15 mouse cellular contexts compared by ENCODE assay signal in genomic region chr17:87093061-87093460, GRCm38 (mm10).
"Had no signal": no experiment of that assay in that cellular context is flagged by ENCODE, and none has a peak within 500 bp of the region (broad histone marks: within the 10 kb centered on the region; RNA-seq: fewer than 3 reads in every experiment).

No protein-coding gene starts in this region.

- H3K9me3 ChIP-seq: limb, embryonic 15.5 days; liver, embryonic 12.5 days; megakaryocyte, embryonic 14.5 days; midbrain, embryonic 15.5 days; neural tube, embryonic 12.5 days had no signal

- H3K36me3 ChIP-seq: limb, embryonic 15.5 days; liver, embryonic 12.5 days; midbrain, embryonic 15.5 days; neural tube, embryonic 12.5 days had no signal

- H3K9ac ChIP-seq: limb, embryonic 15.5 days; liver, embryonic 12.5 days; lung, embryonic 14.5 days; midbrain, embryonic 15.5 days; neural tube, embryonic 12.5 days had no signal

- H3K4me1 ChIP-seq: midbrain, embryonic 15.5 days; neural tube, embryonic 12.5 days had no signal

- DNase-seq: kidney, postnatal 14 days; lung, embryonic 14.5 days; lung, postnatal 10 days; lung, postnatal 4 days; retina, postnatal 1 day; right cerebral cortex, postnatal 4 days; spleen, adult 18-20 months; thymus, adult 2 months; thymus, postnatal 4 days had no signal

- ATAC-seq: liver, embryonic 12.5 days; midbrain, embryonic 15.5 days had no signal

- H3K27me3 ChIP-seq: limb, embryonic 15.5 days; midbrain, embryonic 15.5 days; neural tube, embryonic 12.5 days had no signal

- H3K4me2 ChIP-seq: limb, embryonic 15.5 days; liver, embryonic 12.5 days; lung, embryonic 14.5 days; midbrain, embryonic 11.5 days; midbrain, embryonic 15.5 days; neural tube, embryonic 12.5 days had no signal

- H3K27ac ChIP-seq: limb, embryonic 15.5 days; liver, embryonic 12.5 days; midbrain, embryonic 15.5 days; neural tube, embryonic 12.5 days had no signal

- H3K4me3 ChIP-seq: limb, embryonic 15.5 days; liver, embryonic 12.5 days; megakaryocyte, embryonic 14.5 days; midbrain, embryonic 15.5 days; neural tube, embryonic 12.5 days had no signal
